Mouse (Mus musculus): ENCODE data around the gene Tfdp1.
A peak's percentile ranks its signal among the peaks of the same experiment; 100 is the strongest.
"Not testable (repeated sequence)": the region's sequence is repeated elsewhere in the genome, so short reads cannot be mapped to it uniquely, and the experiment has no call there.

Gene Tfdp1

GRCm38 (mm10) chr8:13338255-13338860 lies at the start of gene Tfdp1:
Gene Tfdp1 (plus strand): TSS chr8:13338751.
- DNase-seq (ENCODE audit: low spot score in 2 of 2), result peak; percentile 31 to 60

GRCm38 (mm10) chr8:13292364-13292763 lies 46.2 kb upstream of the Tfdp1 start:
- DNase-seq (ENCODE audit: low spot score in 2 of 2), result peak; percentile 67 to 75

- no peak for DNase-seq (ENCODE audit: low spot score in 2 of 2)
Observed at GRCm38 (mm10) chr8:13293677-13294470, 44.7 kb upstream of the Tfdp1 start.

- no peak for DNase-seq (ENCODE audit: low spot score in 2 of 2)
Observed at GRCm38 (mm10) chr8:13299571-13299970, 39.0 kb upstream of the Tfdp1 start.

- DNase-seq (ENCODE audit: low spot score in 2 of 2), result no peak
Observed at GRCm38 (mm10) chr8:13301036-13301435, 37.5 kb upstream of the Tfdp1 start.

GRCm38 (mm10) chr8:13305459-13305858 lies 33.1 kb upstream of the Tfdp1 start:
- no peak for DNase-seq (ENCODE audit: low spot score in 2 of 2)

GRCm38 (mm10) chr8:13305884-13306283 lies 32.7 kb upstream of the Tfdp1 start:
- no peak for DNase-seq (ENCODE audit: low spot score in 2 of 2)

GRCm38 (mm10) chr8:13306309-13306909 lies 32.1 kb upstream of the Tfdp1 start:
- DNase-seq (ENCODE audit: low spot score in 2 of 2), result no peak

GRCm38 (mm10) chr8:13306916-13307315 lies 31.6 kb upstream of the Tfdp1 start:
- DNase-seq (ENCODE audit: low spot score in 2 of 2), result no peak

- DNase-seq (ENCODE audit: low spot score in 2 of 2), result no peak
Observed at GRCm38 (mm10) chr8:13314922-13315321, 23.6 kb upstream of the Tfdp1 start.

GRCm38 (mm10) chr8:13316671-13317070 lies 21.9 kb upstream of the Tfdp1 start:
- no peak for DNase-seq (ENCODE audit: low spot score in 2 of 2)

- DNase-seq (ENCODE audit: low spot score in 2 of 2), result no peak
Observed at GRCm38 (mm10) chr8:13326598-13326997, 12.0 kb upstream of the Tfdp1 start.

- DNase-seq (ENCODE audit: low spot score in 2 of 2), result no peak
Observed at GRCm38 (mm10) chr8:13334671-13335070, 3.9 kb upstream of the Tfdp1 start.

GRCm38 (mm10) chr8:13337245-13337644 lies 1.3 kb upstream of the Tfdp1 start:
- DNase-seq (ENCODE audit: low spot score in 2 of 2), result not testable (repeated sequence)

GRCm38 (mm10) chr8:13337678-13338077 lies 873 bp upstream of the Tfdp1 start:
- DNase-seq (ENCODE audit: low spot score in 2 of 2), result no peak

GRCm38 (mm10) chr8:13338901-13339645 lies 522 bp downstream of the Tfdp1 start:
- no peak for DNase-seq (ENCODE audit: low spot score in 2 of 2)

GRCm38 (mm10) chr8:13339646-13339990 lies 1.1 kb downstream of the Tfdp1 start:
- no peak for DNase-seq (ENCODE audit: low spot score in 2 of 2)

- no peak for DNase-seq (ENCODE audit: low spot score in 2 of 2)
Observed at GRCm38 (mm10) chr8:13340650-13341049, 2.1 kb downstream of the Tfdp1 start.

GRCm38 (mm10) chr8:13342340-13342739 lies 3.8 kb downstream of the Tfdp1 start:
- no peak for DNase-seq (ENCODE audit: low spot score in 2 of 2)

- DNase-seq (ENCODE audit: low spot score in 2 of 2), result no peak
Observed at GRCm38 (mm10) chr8:13343134-13343533, 4.6 kb downstream of the Tfdp1 start.

GRCm38 (mm10) chr8:13350052-13350451 lies 11.5 kb downstream of the Tfdp1 start:
- DNase-seq (ENCODE audit: low spot score in 2 of 2), result no peak

- no peak for DNase-seq (ENCODE audit: low spot score in 2 of 2)
Observed at GRCm38 (mm10) chr8:13351593-13351992, 13.0 kb downstream of the Tfdp1 start.
